Mouse (Mus musculus) stomach, postnatal 0 days (tissue): ENCODE measurements at regions not wholly inside any gene's neighbourhood (a gene's known extent, or its start where the extent isn't known, plus 50 kb on each side); places are given as distances from the start of the nearest gene placed in this dataset.
"Not testable (repeated sequence)": the region's sequence is repeated elsewhere in the genome, so short reads cannot be mapped to it uniquely, and the experiment has no call there.

Experiments
- ATAC-seq: fragments of 200-750 bp; cut with Nextera tagmentation; 2 replicates; pipeline ENCODE4 v1.8.0; 2017; ENCODE audit not compliant: low FRiP score, low TSS enrichment
- DNase-seq: peaks from one replicate; pipeline ENCODE4 v3.0.0-alpha.2; 2016; ENCODE audit warnings: low spot score
- H3K27ac ChIP-seq: fragments of 300-500 bp; sonication (generic); replicated peaks from 2 replicates; pipeline ENCODE4 v1.5.1; 2014; ENCODE audit warnings: mild to moderate bottlenecking, control low read depth
- H3K27me3 ChIP-seq: fragments of 300-500 bp; sonication (generic); 2 replicates; pipeline ENCODE4 v1.6.1; 2014; ENCODE audit warnings: low read length; ENCODE audit not compliant: control insufficient read depth, insufficient read depth
- H3K36me3 ChIP-seq: fragments of 300-500 bp; sonication (generic); 2 replicates; pipeline ENCODE4 v1.6.1; 2014; ENCODE audit warnings: low read length, mixed read lengths; ENCODE audit not compliant: control insufficient read depth, insufficient read depth
- H3K4me1 ChIP-seq: fragments of 300-500 bp; sonication (generic); replicated peaks from 2 replicates; pipeline ENCODE4 v1.6.1; 2014; ENCODE audit warnings: antibody characterized with exemption; ENCODE audit not compliant: control insufficient read depth, insufficient read depth
- H3K4me2 ChIP-seq: fragments of 300-500 bp; sonication (generic); replicated peaks from 2 replicates; pipeline ENCODE4 v1.6.1; 2014; ENCODE audit warnings: low read depth, mild to moderate bottlenecking, control low read depth, moderate library complexity
- H3K4me3 ChIP-seq: fragments of 300-500 bp; sonication (generic); 2 replicates; pipeline ENCODE4 v1.5.1; 2014; ENCODE audit warnings: low read depth, low read length, control low read depth
- H3K9ac ChIP-seq: fragments of 300-500 bp; sonication (generic); 2 replicates; pipeline ENCODE4 v1.6.1; 2014; ENCODE audit warnings: mild to moderate bottlenecking, low read length, control low read depth, mixed read lengths
- H3K9me3 ChIP-seq: fragments of 300-500 bp; sonication (generic); 2 replicates; pipeline ENCODE4 v1.6.1; 2016; ENCODE audit warnings: low read length; ENCODE audit not compliant: control insufficient read depth
- CTCF ChIP-seq: IDR thresholded peaks from 2 replicates; pipeline ENCODE4 v1.5.1; 2016; ENCODE audit warnings: antibody characterized with exemption, low read depth, mild to moderate bottlenecking, moderate library complexity
- EP300 ChIP-seq: optimal IDR thresholded peaks from 2 replicates; pipeline ENCODE3; 2016; ENCODE audit warnings: antibody characterized with exemption
- WGBS: fragments of 180-500 bp; shearing (Covaris S2); extraction: QIAGEN DNeasy Blood & Tissue Kit; methylation state at CpG from one replicate; pipeline ENCODE4 v1.1.7; 2014; 5-methylcytosine and 5-hydroxymethylcytosine counted together

DNA sequence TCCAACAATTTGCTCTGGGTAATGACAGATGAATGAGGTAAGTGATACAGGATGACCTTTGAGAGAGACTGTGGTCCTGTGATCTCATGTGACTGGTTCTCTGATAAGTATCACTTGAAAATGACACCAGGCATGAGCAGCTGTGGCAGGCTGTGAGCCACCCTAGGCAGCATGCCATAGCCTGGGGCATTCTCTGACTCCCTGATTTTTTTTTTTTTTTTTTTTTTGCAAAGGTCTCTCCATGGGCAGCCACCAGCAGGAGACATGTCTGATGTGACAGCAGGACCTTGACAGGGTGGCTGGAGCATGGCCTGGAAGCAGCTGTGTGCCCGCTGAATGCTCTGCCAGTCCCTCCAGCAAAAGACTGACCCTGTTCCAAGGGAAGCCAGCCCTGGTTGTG is 116.4 kb upstream of the Vldlr start:
- Histone ChIP-seq H3K9ac (no peak overlapping the region), H3K4me1 (no peaks in the 10 kb centered on the region), H3K36me3 (no peaks in the 10 kb centered on the region), H3K4me3 (no peak overlapping the region), H3K27me3 (no peaks in the 10 kb centered on the region), H3K9me3 (no peaks in the 10 kb centered on the region), H3K27ac (no peak overlapping the region), H3K4me2 (no peak overlapping the region)
- DNase-seq (no peak), ATAC-seq (no peak)
- TF ChIP-seq CTCF: no peak
- TF ChIP-seq EP300: no peak
- 75% methylated on average over 1 of the region's 1 CpGs for WGBS

DNA sequence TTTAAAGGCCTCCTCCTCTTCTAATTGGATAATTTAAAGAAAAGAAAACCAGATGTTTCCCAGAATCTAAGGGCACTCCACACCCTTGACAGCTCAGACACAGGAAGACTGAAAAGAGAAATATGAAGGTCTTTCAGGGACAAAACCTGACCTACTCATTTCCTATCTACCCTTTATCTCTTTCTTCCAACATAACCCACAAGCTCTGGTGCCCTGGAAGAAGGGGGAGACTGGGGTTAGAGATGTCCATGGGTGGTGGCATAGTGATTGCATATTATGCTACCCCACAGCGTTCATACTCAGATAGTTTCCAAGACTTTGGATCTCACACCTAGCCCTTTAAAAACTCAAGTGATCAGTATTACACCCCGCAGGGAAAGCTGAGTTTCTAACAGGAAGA is 105.8 kb upstream of the Vldlr start:
- no peak overlapping the region for H3K4me3 ChIP-seq
- H3K36me3 ChIP-seq: no peaks in the 10 kb centered on the region
- no peaks in the 10 kb centered on the region for H3K4me1 ChIP-seq
- no peak overlapping the region for H3K4me2 ChIP-seq
- H3K9ac ChIP-seq: no peak overlapping the region
- DNase-seq: no peak
- no peaks in the 10 kb centered on the region for H3K27me3 ChIP-seq
- TF ChIP-seq CTCF (no peak), EP300 (no peak)
- H3K9me3 ChIP-seq: no peaks in the 10 kb centered on the region
- ATAC-seq: no peak
- no peak overlapping the region for H3K27ac ChIP-seq
- 84% methylated on average over 2 of the region's 2 CpGs for WGBS

DNA sequence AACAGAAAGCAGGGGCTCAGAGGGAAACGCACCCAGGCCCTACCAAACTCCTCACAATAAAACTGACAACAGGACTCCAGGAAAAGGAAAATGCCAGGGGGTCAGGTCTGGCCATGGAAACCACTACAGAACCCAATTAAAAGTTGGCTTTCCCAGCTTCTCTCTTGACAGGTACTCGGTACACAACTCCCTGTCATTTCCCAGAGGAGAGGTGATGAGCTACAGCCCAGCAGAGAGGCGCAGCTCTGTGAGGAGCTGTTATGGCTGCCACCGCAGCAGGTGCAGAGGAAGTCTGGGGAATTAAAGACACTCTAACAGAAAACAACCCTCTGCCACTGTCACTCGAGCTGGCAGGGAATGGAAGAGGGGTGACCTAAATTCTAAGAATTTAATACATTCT is 95.4 kb upstream of the Vldlr start:
- no peaks in the 10 kb centered on the region for H3K27me3 ChIP-seq
- ATAC-seq (no peak), DNase-seq (no peak)
- no peak overlapping the region for H3K9ac ChIP-seq
- no peaks in the 10 kb centered on the region for H3K36me3 ChIP-seq
- WGBS: 59% methylated on average over 5 of the region's 5 CpGs
- H3K4me1 ChIP-seq: no peaks in the 10 kb centered on the region
- H3K4me2 ChIP-seq: no peak overlapping the region
- no peaks in the 10 kb centered on the region for H3K9me3 ChIP-seq
- TF ChIP-seq EP300 (no peak), CTCF (no peak)
- no peak overlapping the region for H3K27ac ChIP-seq
- no peak overlapping the region for H3K4me3 ChIP-seq

DNA sequence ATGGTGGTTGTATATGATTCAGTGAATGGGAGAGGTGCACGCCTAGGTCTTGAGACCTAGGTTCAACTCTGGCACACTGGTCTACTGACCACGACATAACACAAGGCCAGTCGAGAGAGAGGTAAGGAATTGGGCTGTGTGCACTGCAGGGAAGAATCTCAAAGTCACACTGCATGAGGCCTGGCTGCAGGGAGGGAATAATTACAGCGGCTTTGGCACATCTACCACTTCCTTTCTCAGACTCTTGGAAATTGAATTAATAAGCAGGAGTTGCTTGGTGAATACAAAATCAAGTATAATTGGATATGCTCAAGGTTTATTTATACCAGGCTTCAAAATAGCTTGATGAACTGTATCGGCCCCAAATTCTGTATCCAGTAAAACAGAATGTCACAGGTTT is 93.9 kb upstream of the Vldlr start:
- Histone ChIP-seq H3K4me2 (no peak overlapping the region), H3K4me3 (no peak overlapping the region), H3K36me3 (no peaks in the 10 kb centered on the region), H3K4me1 (no peaks in the 10 kb centered on the region), H3K9me3 (no peaks in the 10 kb centered on the region), H3K27ac (no peak overlapping the region), H3K9ac (no peak overlapping the region), H3K27me3 (no peaks in the 10 kb centered on the region)
- TF ChIP-seq EP300 (no peak), CTCF (no peak)
- ATAC-seq (no peak), DNase-seq (no peak)
- 82% methylated on average over 5 of the region's 5 CpGs for WGBS

DNA sequence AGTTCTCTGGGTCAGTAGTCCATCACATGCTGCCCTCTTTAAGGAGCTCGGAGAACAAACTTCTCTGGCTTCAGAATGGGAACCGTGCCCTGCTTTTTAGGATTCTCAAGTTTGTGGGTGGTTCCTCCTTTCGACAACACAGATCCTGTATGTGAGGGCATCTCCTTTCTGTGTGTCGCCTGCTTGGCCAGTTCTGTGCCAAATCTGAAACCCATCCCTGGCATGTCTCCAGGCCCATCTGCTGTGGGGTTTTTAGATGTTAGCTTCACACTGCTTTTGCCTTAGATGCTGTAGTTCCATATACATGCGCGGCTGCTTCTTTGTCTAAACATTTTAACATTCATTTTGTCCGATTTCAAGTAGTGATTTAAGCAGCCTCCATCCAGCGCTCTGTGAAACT is 93.0 kb upstream of the Vldlr start:
- 49% methylated on average over 8 of the region's 8 CpGs for WGBS
- no peaks in the 10 kb centered on the region for H3K9me3 ChIP-seq
- no peak for ATAC-seq

DNA sequence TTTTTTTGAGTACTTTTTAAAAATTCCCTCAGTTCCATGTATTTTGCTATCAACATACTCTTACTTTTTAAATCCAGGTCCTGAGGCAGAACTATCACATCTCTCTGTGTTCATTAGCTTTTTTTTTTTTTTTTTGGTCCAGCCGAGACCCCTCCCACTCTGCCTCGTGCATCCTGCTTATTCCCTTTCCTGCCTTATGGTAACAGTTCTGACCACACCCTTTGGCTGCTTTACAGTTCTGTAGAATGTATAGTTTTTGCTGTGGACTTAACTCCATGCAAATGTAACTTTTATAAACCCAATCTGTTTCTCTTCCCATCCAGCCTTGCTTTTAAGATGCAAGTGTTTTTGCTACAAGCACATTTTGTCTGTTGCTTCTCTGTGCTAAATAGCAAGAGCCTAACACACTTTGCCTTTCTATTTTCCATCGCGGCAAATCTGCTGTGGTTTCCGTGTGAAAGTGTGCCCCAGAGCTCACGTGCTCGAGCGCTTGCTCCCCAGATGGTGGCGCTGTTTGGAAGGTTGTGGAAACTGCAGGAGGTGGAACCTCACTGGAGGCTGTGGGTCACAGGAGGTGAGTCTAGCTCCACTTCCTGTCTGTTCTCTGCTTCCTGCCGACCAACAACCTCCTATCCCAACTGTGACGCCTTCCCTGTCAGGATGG is 92.3 kb upstream of the Vldlr start:
- no peak overlapping the region for H3K4me3 ChIP-seq
- H3K27me3 ChIP-seq: no peaks in the 10 kb centered on the region
- DNase-seq: peak; percentile 68
- H3K4me2 ChIP-seq: no peak overlapping the region
- H3K27ac ChIP-seq: no peak overlapping the region
- H3K9ac ChIP-seq: no peak overlapping the region
- peak; percentile 71 for TF ChIP-seq CTCF
- no peak for TF ChIP-seq EP300
- ATAC-seq: peak; percentile 49; the same call in 1 of the 2 replicates
- no peaks in the 10 kb centered on the region for H3K4me1 ChIP-seq
- no peaks in the 10 kb centered on the region for H3K36me3 ChIP-seq
- H3K9me3 ChIP-seq: no peaks in the 10 kb centered on the region
- 60% methylated on average over 11 of the region's 11 CpGs for whole genome bisulfite sequencing

More for the DNA sequence above, 93.0 kb upstream of the Vldlr start:
- Histone ChIP-seq H3K27me3 (no peaks in the 10 kb centered on the region), H3K4me2 (no peak overlapping the region), H3K27ac (no peak overlapping the region), H3K9ac (no peak overlapping the region), H3K4me3 (no peak overlapping the region), H3K36me3 (no peaks in the 10 kb centered on the region), H3K4me1 (no peaks in the 10 kb centered on the region)
- TF ChIP-seq EP300 (no peak), CTCF (no peak)
- DNase-seq: no peak

DNA sequence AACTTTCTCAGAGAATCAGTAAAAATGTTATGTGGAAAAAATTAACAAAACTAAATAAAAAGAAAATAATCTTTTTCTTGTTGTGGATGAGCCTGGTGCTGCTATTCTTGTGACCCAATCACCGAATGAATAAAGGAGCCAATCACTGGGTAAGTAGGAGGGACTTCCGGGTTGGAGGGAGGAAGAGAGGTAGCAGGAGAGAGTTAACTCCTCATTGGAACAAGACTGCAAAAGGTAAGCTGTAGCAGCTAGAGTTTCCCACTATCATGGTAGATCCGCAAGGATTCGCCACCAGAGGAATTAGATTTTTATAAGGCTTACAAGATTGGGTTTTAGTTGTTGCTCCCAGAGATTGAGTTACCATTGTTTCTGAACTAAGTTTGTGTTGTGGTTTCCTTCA is 87.8 kb upstream of the Vldlr start:
- H3K36me3 ChIP-seq, H3K4me2 ChIP-seq, H3K27ac ChIP-seq, H3K9me3 ChIP-seq, ATAC-seq, H3K27me3 ChIP-seq, H3K9ac ChIP-seq, H3K4me1 ChIP-seq, DNase-seq, H3K4me3 ChIP-seq: not testable (repeated sequence)
- WGBS: 91% methylated on average over 4 of the region's 4 CpGs
